Mouse (Mus musculus) heart, postnatal 0 days (tissue): ENCODE measurements around the gene Bdh2.

Experiments used
- CTCF ChIP-seq: IDR thresholded peaks from 2 replicates; pipeline ENCODE4 v1.5.1; 2016; ENCODE audit warnings: antibody characterized with exemption, control low read depth, low read depth
- EP300 ChIP-seq: IDR thresholded peaks from 2 replicates; pipeline ENCODE4 v1.6.1; 2016; ENCODE audit warnings: antibody characterized with exemption, low read depth

DNA sequence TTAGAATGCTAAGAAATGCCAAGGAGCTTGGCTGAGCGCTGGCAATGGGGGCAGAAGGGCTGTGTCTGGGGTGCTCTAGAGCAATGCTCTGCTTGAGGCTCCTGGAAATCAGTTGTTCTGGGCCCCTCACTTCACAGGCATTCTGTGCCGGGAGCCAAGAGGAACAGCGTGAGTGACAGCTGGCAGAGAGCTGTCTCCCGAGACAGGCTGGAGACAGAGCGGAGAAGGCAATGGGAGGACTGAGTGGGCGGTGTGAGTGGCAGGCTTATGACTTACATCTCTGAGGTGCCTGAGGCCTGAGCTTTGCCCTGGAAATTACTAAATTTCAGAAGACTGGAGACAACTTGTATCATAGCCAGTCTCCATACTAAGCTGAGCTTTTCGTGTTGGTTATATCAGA is 12.7 kb downstream of the Bdh2 start:
- TF ChIP-seq CTCF, result no peak
- TF ChIP-seq EP300, result no peak
